Mouse (Mus musculus) frontal cortex, postnatal 14 days (tissue): Measurements from ENCODE around the gene Mad1l1.

Experiments used
- DNase-seq, 2 experiments: peaks; one replicate each; pipeline ENCODE4 v3.0.0; 2022; ENCODE audit warnings: low spot score in 2 of 2

The Mad1l1 gene

GRCm38 (mm10) chr5:140134021-140134420, 187.3 kb downstream of the Mad1l1 start:
- DNase-seq = no peak

DNA sequence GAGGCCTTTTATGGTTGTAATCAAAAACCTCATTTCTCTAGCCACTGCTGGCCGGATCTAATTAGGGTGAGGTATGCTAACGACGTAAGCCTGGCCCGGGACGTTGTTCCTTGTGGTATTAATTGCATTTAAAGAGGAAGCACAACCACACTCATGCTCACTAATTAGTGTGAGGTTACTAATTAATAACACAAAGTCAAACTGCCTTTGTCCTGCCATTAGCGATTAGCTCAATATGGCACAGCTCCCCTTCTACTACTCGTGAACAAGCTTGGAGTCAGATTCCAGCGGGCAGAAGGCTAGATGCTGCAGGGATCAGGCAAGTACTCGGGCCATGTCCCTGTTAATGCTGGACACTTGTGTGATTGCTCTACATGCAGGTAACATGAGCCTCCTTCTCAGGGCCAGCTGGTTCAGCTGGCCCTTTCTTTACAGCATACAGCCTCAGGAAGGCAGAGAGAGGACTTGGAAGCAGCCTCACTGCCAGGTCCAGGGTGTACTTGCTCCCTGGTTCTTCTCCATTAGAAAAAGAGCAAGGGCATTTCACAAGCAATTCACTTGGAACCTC, 192.9 kb downstream of the Mad1l1 start:
- DNase-seq = no peak

- DNase-seq = no peak
Measured at GRCm38 (mm10) chr5:140127981-140128380, 193.4 kb downstream of the Mad1l1 start.

DNA sequence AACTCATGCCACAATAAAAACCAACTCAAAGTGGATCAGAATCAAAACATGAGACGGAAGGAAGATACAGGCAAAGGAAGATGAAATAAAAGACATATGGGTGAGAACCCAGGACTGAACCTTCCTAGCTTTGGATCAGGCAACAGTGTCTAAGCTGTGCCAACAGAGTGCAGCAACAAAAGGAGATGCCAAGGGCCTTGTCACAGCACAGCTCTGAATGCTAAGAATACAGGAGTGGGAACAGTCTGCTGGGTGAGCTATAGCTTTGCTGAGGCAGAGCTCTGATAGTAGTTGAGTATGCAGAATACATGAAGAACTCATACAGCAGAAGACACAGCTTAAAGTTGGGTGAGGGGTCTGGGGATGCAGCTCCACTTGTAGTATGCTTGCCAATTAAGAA, 196.7 kb downstream of the Mad1l1 start:
- no peak for DNase-seq

GRCm38 (mm10) chr5:140123640-140124366, 197.5 kb downstream of the Mad1l1 start:
- DNase-seq = no peak

- no peak for DNase-seq
Measured at GRCm38 (mm10) chr5:140123194-140123593, 198.2 kb downstream of the Mad1l1 start.

GRCm38 (mm10) chr5:140121966-140122365, 199.4 kb downstream of the Mad1l1 start:
- DNase-seq = no peak

GRCm38 (mm10) chr5:140118921-140119320, 202.4 kb downstream of the Mad1l1 start:
- DNase-seq = no peak

- DNase-seq = no peak
Measured at GRCm38 (mm10) chr5:140117968-140118367, 203.4 kb downstream of the Mad1l1 start.

GRCm38 (mm10) chr5:140115434-140116271, 205.7 kb downstream of the Mad1l1 start:
- peak in 1 of 2 experiments; percentile 58 for DNase-seq

DNA sequence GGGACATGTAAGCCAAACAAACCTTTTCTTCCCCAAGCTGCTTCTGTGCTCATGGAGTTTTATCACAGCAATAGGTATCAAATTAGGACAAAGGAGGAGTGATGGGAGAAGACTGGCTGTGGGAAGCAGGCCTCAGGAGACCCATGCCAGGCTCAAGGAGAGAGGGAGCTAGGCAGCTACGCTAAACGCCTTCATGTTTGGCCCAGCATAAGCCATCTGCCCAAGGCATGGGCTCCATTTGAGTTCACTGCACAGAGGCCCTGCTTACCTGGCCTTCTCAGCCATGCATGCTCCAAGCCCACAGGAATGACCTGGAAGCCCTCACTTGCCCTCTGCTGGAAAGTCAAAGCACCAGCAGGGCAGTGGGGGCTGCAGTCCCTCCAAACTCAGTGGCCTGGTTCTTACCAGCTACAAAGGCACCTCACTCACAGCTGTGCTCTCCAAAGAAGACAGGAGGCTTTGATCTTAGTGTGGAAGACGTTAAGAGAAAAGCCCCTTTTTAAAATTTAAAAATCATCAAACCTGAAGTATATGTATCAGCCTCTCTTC, 206.8 kb downstream of the Mad1l1 start:
- DNase-seq = no peak

GRCm38 (mm10) chr5:140113281-140113680, 208.1 kb downstream of the Mad1l1 start:
- DNase-seq = no peak

DNA sequence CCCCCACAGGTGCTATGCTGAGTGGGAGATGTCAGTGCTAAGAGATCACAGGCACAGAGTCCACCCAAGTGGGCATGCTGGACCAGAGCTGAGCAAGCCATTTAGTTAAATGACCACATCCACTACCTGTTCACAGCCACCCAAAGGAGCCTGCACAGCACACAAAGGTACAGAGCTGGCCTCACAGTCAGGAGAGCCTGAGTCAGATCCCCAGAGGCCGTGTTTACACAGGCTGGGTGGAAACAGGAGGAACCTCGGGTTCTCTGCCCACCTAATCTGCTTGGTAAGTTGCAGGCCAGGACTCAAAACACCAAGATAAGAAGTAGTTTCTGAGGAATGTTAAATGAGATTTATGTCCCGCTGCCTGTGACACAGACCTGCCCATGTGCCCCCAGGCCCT, 211.3 kb downstream of the Mad1l1 start:
- DNase-seq = no peak

DNA sequence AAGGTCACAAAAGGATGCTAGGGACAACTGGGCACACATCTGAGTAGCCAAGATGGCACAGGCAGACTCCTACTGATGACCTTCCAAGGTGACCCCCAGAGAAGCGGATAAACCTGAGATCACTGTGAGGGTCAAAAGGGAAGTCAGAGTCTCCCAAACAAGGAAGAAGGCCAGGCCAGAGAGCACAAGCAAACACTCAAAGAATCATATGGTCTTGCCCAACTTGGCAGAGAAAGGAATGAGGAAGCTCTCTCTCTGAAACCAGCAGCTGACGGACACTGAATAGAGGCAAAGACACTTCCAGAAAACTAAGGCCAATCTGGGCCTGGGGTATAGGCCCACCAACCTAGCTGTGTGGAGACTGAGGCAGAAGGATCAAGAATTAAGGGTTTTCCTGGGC, 213.4 kb downstream of the Mad1l1 start:
- DNase-seq = no peak

GRCm38 (mm10) chr5:140106051-140106450, 215.3 kb downstream of the Mad1l1 start:
- no peak for DNase-seq

GRCm38 (mm10) chr5:140104891-140105290, 216.5 kb downstream of the Mad1l1 start:
- DNase-seq = no peak

DNA sequence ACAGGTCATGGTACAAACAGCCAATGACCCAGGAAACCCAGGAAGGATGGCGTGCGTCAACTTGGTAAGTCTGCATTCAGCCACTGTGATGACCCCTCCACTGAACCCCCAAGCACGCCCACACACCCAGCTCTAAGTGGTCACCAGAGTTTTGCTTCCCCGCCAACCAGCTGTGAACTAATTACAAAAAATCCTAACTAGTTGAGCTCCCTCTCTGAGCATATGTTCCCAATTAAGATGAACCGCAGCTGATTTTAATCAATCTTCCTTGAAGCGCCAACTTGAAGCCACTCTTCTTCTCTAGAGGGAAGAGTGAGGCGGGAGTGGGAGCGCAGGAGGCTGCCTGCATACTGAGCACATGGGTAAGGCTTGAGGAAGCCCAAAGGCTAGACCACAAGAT, 218.6 kb downstream of the Mad1l1 start:
- no peak for DNase-seq

- DNase-seq = no peak
Measured at GRCm38 (mm10) chr5:140101409-140102009, 219.8 kb downstream of the Mad1l1 start.

DNA sequence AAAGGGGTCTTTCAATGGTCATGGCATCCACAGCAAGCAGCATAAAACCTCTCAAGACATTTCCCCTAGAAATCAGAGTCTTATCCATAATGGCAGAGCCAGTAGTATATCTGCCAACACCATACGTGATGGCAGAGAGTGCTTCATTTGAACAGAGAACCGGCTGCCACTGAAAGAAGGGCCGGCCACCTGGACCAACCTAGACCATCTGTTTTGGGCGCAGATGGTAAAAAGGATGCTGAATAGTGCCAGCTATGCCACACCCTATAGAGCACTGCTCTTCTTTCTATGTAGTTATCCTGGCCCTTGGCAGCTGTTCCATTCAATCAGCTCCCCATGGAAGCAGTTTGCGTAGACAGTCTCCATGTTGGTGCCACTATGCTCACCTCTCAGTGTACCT, 222.6 kb downstream of the Mad1l1 start:
- DNase-seq = no peak

DNA sequence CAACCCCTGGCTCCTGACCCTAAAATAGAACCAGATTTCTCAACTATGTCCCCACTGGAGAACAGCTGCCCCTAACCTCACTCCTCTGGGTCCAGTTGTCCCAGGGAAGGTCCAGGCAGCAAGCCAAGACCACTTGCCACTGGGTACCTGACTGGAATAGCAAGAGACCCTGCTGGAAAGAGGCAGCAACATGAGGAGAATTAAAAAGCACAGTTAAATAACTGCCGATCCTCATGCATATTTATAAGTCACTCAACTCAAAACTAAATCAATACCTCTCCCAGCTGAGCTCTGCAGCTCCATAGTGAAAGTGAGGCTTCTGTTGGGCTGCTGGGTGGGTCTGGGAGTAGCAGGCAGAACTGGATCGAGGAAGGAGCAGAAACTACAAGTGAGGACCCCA, 226.1 kb downstream of the Mad1l1 start:
- DNase-seq = peak; percentile 33 to 57

DNA sequence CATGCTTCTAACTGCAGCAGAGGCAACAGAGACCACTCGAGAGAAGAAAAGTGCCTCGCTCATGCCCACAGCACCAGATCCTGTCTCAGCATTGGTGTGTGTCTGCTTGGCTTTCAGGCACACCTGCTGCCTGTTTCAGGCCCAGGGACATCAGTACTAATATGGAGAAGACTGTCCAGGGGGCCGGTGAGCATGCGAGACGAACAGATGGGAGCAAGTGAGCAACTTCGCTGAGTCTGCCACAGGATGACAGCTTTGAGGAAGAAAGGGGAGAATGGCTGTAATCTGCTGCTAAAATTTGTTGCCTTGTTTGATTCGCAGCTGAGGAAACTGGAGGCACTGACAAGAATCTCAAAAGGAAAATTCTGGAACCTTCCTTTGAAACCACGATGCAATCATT, 227.9 kb downstream of the Mad1l1 start:
- DNase-seq = no peak

- DNase-seq = peak; percentile 52 to 57
Measured at GRCm38 (mm10) chr5:140091601-140092000, 229.8 kb downstream of the Mad1l1 start.
